Mouse (Mus musculus) liver, adult (tissue): ENCODE measurements at regions not wholly inside any gene's neighbourhood (a gene's known extent, or its start where the extent isn't known, plus 50 kb on each side); places are given as distances from the start of the nearest gene placed in this dataset.

ENCODE experiments used
- GATA4 ChIP-seq: IDR thresholded peaks from 2 replicates; pipeline ENCODE4 v1.6.1; 2014; ENCODE audit warnings: mild to moderate bottlenecking, low read length; ENCODE audit not compliant: insufficient replicate concordance

- no peak for TF ChIP-seq GATA4
Measured at GRCm38 (mm10) chr1:57470356-57470755, 63.5 kb upstream of the Tyw5 start.

- no peak for TF ChIP-seq GATA4
Measured at GRCm38 (mm10) chr1:57472235-57472634, 65.3 kb upstream of the Tyw5 start.

- TF ChIP-seq GATA4: no peak
Measured at GRCm38 (mm10) chr1:57477725-57478124, 70.8 kb upstream of the Tyw5 start.

GRCm38 (mm10) chr1:57478151-57478550, 71.2 kb upstream of the Tyw5 start:
- no peak for TF ChIP-seq GATA4

GRCm38 (mm10) chr1:57478800-57479199, 71.9 kb upstream of the Tyw5 start:
- TF ChIP-seq GATA4: no peak

GRCm38 (mm10) chr1:57479566-57479965, 72.7 kb upstream of the Tyw5 start:
- no peak for TF ChIP-seq GATA4

GRCm38 (mm10) chr1:57489176-57489575, 82.3 kb upstream of the Tyw5 start:
- no peak for TF ChIP-seq GATA4

- TF ChIP-seq GATA4: no peak
Measured at GRCm38 (mm10) chr1:57489588-57489987, 82.7 kb upstream of the Tyw5 start.

GRCm38 (mm10) chr1:57490021-57490420, 83.1 kb upstream of the Tyw5 start:
- TF ChIP-seq GATA4: peak; percentile 61; the same call in 1 of the 2 replicates

GRCm38 (mm10) chr1:57492696-57493095, 85.8 kb upstream of the Tyw5 start:
- TF ChIP-seq GATA4: no peak

- TF ChIP-seq GATA4: no peak
Measured at GRCm38 (mm10) chr1:57497489-57498037, 90.7 kb upstream of the Tyw5 start.

- TF ChIP-seq GATA4: no peak
Measured at GRCm38 (mm10) chr1:57510359-57511120, 103.6 kb upstream of the Tyw5 start.

GRCm38 (mm10) chr1:57511902-57512301, 105.0 kb upstream of the Tyw5 start:
- TF ChIP-seq GATA4: no peak

GRCm38 (mm10) chr1:57512516-57512915, 105.6 kb upstream of the Tyw5 start:
- no peak for TF ChIP-seq GATA4

GRCm38 (mm10) chr1:57525965-57526364, 119.1 kb upstream of the Tyw5 start:
- no peak for TF ChIP-seq GATA4

- no peak for TF ChIP-seq GATA4
Measured at GRCm38 (mm10) chr1:57528703-57529102, 121.8 kb upstream of the Tyw5 start.

- TF ChIP-seq GATA4: no peak
Measured at GRCm38 (mm10) chr1:57529320-57529719, 122.4 kb upstream of the Tyw5 start.
